Mouse (Mus musculus): ENCODE measurements around the gene Ralgps2. TPM values are rescaled to one million over a fixed set of nuclear protein-coding genes. Genes with fewer than 3 reads are reported as not detected.

The Ralgps2 gene
- total and polyA plus RNA-seq, 3 experiments: 7.8 to 16.4 TPM; not detected in 1

GRCm38 (mm10) chr1:156770845-156771244 is 168.6 kb downstream of the Ralgps2 start:
- Histone ChIP-seq H3K79me2 (ENCODE audit: control insufficient read depth, insufficient read depth, low read length, poor library complexity) (no peaks in the 10 kb centered on the region), H3K4me3 (ENCODE audit: control insufficient read depth in 1 of 2, insufficient read depth in 1 of 2, low read depth in 2 of 2, low read length in 2 of 2) (no peak overlapping the region), H3K36me3 (ENCODE audit: control insufficient read depth in 1 of 2, insufficient read depth in 2 of 2, low read length in 2 of 2) (no peaks in the 10 kb centered on the region), H3K9me3 (replicated peaks; ENCODE audit: insufficient read depth, low read length) (no peaks in the 10 kb centered on the region), H3K9ac (ENCODE audit: control insufficient read depth, low read depth, low read length, poor library complexity, severe bottlenecking) (no peak overlapping the region), H3K4me1 (ENCODE audit: control insufficient read depth in 1 of 2, insufficient read depth in 2 of 2, low read length in 2 of 2) (no peaks in the 10 kb centered on the region), H3K27ac (ENCODE audit: control insufficient read depth, low read depth, low read length) (no peak overlapping the region), H3K27me3 (ENCODE audit: control insufficient read depth in 1 of 2, insufficient read depth in 2 of 2, low read length in 2 of 2) (peaks cover 0 to 3% of the 10 kb centered on the region in 2 experiments; a peak in 2 of 4 replicates)
- no peak for DNase-seq (ENCODE audit: low read depth, low spot score)
- no peak for TF ChIP-seq JUND (IDR thresholded peaks at IDR 0.05; ENCODE audit: low read depth, low read length)
- no peak for TF ChIP-seq TAL1 (IDR thresholded peaks at IDR 0.05; ENCODE audit: low read length)

- Histone ChIP-seq H3K79me2 (ENCODE audit: control insufficient read depth, insufficient read depth, low read length, poor library complexity) (no peaks in the 10 kb centered on the region), H3K27me3 (ENCODE audit: control insufficient read depth in 1 of 2, insufficient read depth in 2 of 2, low read length in 2 of 2) (peaks cover 0 to 3% of the 10 kb centered on the region in 2 experiments; a peak in 2 of 4 replicates), H3K9me3 (replicated peaks; ENCODE audit: insufficient read depth, low read length) (no peaks in the 10 kb centered on the region), H3K27ac (ENCODE audit: control insufficient read depth, low read depth, low read length) (no peak overlapping the region), H3K9ac (ENCODE audit: control insufficient read depth, low read depth, low read length, poor library complexity, severe bottlenecking) (no peak overlapping the region), H3K4me1 (ENCODE audit: control insufficient read depth in 1 of 2, insufficient read depth in 2 of 2, low read length in 2 of 2) (no peaks in the 10 kb centered on the region), H3K4me3 (ENCODE audit: control insufficient read depth in 1 of 2, insufficient read depth in 1 of 2, low read depth in 2 of 2, low read length in 2 of 2) (no peak overlapping the region), H3K36me3 (ENCODE audit: control insufficient read depth in 1 of 2, insufficient read depth in 2 of 2, low read length in 2 of 2) (no peaks in the 10 kb centered on the region)
- no peak for DNase-seq (ENCODE audit: low read depth, low spot score)
- TF ChIP-seq TCF12 (IDR thresholded peaks at IDR 0.05; ENCODE audit: low read depth, low read length) (no peak), E2F4 (IDR thresholded peaks at IDR 0.05; ENCODE audit: borderline replicate concordance, low read depth, low read length) (no peak), NRF1 (IDR thresholded peaks at IDR 0.05; ENCODE audit: insufficient read depth, low read depth, low read length, poor library complexity, severe bottlenecking) (no peak), TBP (IDR thresholded peaks at IDR 0.05; ENCODE audit: low read depth, low read length) (no peak), POLR2AphosphoS2 (IDR thresholded peaks at IDR 0.05; ENCODE audit: low read length) (no peak), SMC3 (IDR thresholded peaks at IDR 0.05; ENCODE audit: low read depth, low read length) (no peak), MAFK (IDR thresholded peaks at IDR 0.05; ENCODE audit: borderline replicate concordance, low read depth, low read length) (no peak), POLR2AphosphoS5 (IDR thresholded peaks at IDR 0.05; ENCODE audit: borderline replicate concordance, low read depth, low read length) (no peak), UBTF (IDR thresholded peaks at IDR 0.05; ENCODE audit: borderline replicate concordance, insufficient read depth, low read depth, low read length) (no peak)
Observed at GRCm38 (mm10) chr1:156769621-156770297, 169.7 kb downstream of the Ralgps2 start.

- TF ChIP-seq GABPA (IDR thresholded peaks at IDR 0.05; ENCODE audit: low read depth, low read length) (no peak), BHLHE40 (IDR thresholded peaks at IDR 0.05; ENCODE audit: borderline replicate concordance, low read depth, low read length) (no peak), TBP (IDR thresholded peaks at IDR 0.05; ENCODE audit: low read depth, low read length) (no peak), RAD21 (IDR thresholded peaks at IDR 0.05; ENCODE audit: low read depth, low read length) (no peak), POLR2AphosphoS2 (IDR thresholded peaks at IDR 0.05; ENCODE audit: low read length) (no peak), NRF1 (IDR thresholded peaks at IDR 0.05; ENCODE audit: insufficient read depth, low read depth, low read length, poor library complexity, severe bottlenecking) (no peak), TAL1 (IDR thresholded peaks at IDR 0.05; ENCODE audit: low read length) (no peak), MAZ (IDR thresholded peaks at IDR 0.05; ENCODE audit: low read depth, low read length) (no peak), POLR2AphosphoS5 (IDR thresholded peaks at IDR 0.05; ENCODE audit: borderline replicate concordance, low read depth, low read length) (no peak), EP300 (IDR thresholded peaks at IDR 0.05; ENCODE audit: low read depth in 1 of 2, low read length in 2 of 2) (no peak), POLR2A (IDR thresholded peaks at IDR 0.05; ENCODE audit: control insufficient read depth in 1 of 2, insufficient read depth in 1 of 2, low read depth in 1 of 2, low read length in 2 of 2, poor library complexity in 1 of 2) (no peak), E2F4 (IDR thresholded peaks at IDR 0.05; ENCODE audit: borderline replicate concordance, low read depth, low read length) (no peak), CTCF (IDR thresholded peaks at IDR 0.05 in 2 of 3, conservative IDR thresholded peaks at IDR 0.05 in 1 of 3; ENCODE audit: control insufficient read depth in 1 of 3, insufficient read depth in 1 of 3, low read depth in 2 of 3, low read length in 3 of 3, poor library complexity in 1 of 3, severe bottlenecking in 1 of 3) (no peak), NELFE (IDR thresholded peaks at IDR 0.05; ENCODE audit: low read depth, low read length) (no peak)
- no peak for DNase-seq (ENCODE audit: low read depth, low spot score)
- Histone ChIP-seq H3K9me3 (replicated peaks; ENCODE audit: insufficient read depth, low read length) (no peaks in the 10 kb centered on the region), H3K4me1 (ENCODE audit: control insufficient read depth in 1 of 2, insufficient read depth in 2 of 2, low read length in 2 of 2) (no peaks in the 10 kb centered on the region), H3K9ac (ENCODE audit: control insufficient read depth, low read depth, low read length, poor library complexity, severe bottlenecking) (no peak overlapping the region), H3K4me3 (ENCODE audit: control insufficient read depth in 1 of 2, insufficient read depth in 1 of 2, low read depth in 2 of 2, low read length in 2 of 2) (no peak overlapping the region), H3K79me2 (ENCODE audit: control insufficient read depth, insufficient read depth, low read length, poor library complexity) (no peaks in the 10 kb centered on the region), H3K36me3 (ENCODE audit: control insufficient read depth in 1 of 2, insufficient read depth in 2 of 2, low read length in 2 of 2) (no peaks in the 10 kb centered on the region), H3K27ac (ENCODE audit: control insufficient read depth, low read depth, low read length) (no peak overlapping the region), H3K27me3 (ENCODE audit: control insufficient read depth in 1 of 2, insufficient read depth in 2 of 2, low read length in 2 of 2) (peaks cover 0 to 3% of the 10 kb centered on the region in 2 experiments; a peak in 2 of 4 replicates)
Observed at GRCm38 (mm10) chr1:156769163-156769562, 170.3 kb downstream of the Ralgps2 start.
